Mouse (Mus musculus) embryonic fibroblast, embryonic 13.5 days (primary cell): Measurements from ENCODE around the gene Dnajb11.

Experiments
- CTCF ChIP-seq: IDR thresholded peaks from 2 replicates; pipeline ENCODE4 v1.5.1; 2011; ENCODE audit warnings: mild to moderate bottlenecking, control low read depth, low read length, moderate library complexity, borderline replicate concordance; ENCODE audit not compliant: insufficient read depth
- POLR2A ChIP-seq: IDR thresholded peaks from 2 replicates; pipeline ENCODE4 v1.6.1; 2011; ENCODE audit warnings: low read depth, mild to moderate bottlenecking, control low read depth, low read length, moderate library complexity

- TF ChIP-seq CTCF (no peak), POLR2A (no peak)
Measured at GRCm38 (mm10) chr16:22894095-22894494, 36.5 kb downstream of the Dnajb11 start.
